Mouse (Mus musculus): ENCODE results near the gene Thrb.

GRCm38 (mm10) chr14:17655084-17655483 is 5.0 kb upstream of the Thrb start:
- no peak for TF ChIP-seq CTCF (IDR thresholded peaks at IDR 0.05; ENCODE audit: low read depth)
- TF ChIP-seq EP300 (IDR thresholded peaks at IDR 0.05; ENCODE audit: low read depth) = no peak

All from liver, postnatal 0 days (tissue).